Mouse (Mus musculus): ENCODE results near the gene Chaf1b. TPM values are rescaled to one million over a fixed set of nuclear protein-coding genes. Genes with fewer than 3 reads are reported as not detected.

Chaf1b gene
- polyA plus RNA-seq, 1 experiment from 2014 or later = 16.4 TPM

GRCm38 (mm10) chr16:93915338-93915849 lies 31.7 kb downstream of the Chaf1b start:
- Histone ChIP-seq H3K27me3 (no peaks in the 10 kb centered on the region), H3K9me3 (no peaks in the 10 kb centered on the region), H3K4me1 (replicated peaks) (peaks cover 8% of the 10 kb centered on the region; the same call in 1 of the 2 replicates), H3K4me2 (no peak overlapping the region), H3K36me3 (no peaks in the 10 kb centered on the region), H3K27ac (replicated peaks) (no peak overlapping the region), H3K9ac (no peak overlapping the region), H3K4me3 (no peak overlapping the region)
- ATAC-seq (ENCODE audit: low read depth) = no peak
- 40% methylated on average over 10 of the region's 10 CpGs for WGBS

GRCm38 (mm10) chr16:93917712-93918678 lies 34.3 kb downstream of the Chaf1b start:
- no peak overlapping the region for H3K4me3 ChIP-seq
- H3K4me2 ChIP-seq = peak overlapping the region; percentile 45
- peak; percentile 34; the same call in 1 of the 2 replicates for ATAC-seq (ENCODE audit: low read depth)
- peaks cover 8% of the 10 kb centered on the region; the same call in 1 of the 2 replicates for H3K4me1 ChIP-seq (replicated peaks)
- no peaks in the 10 kb centered on the region for H3K36me3 ChIP-seq
- no peak overlapping the region for H3K27ac ChIP-seq (replicated peaks)
- H3K9ac ChIP-seq = 0 out of 2 replicates have a peak overlapping the region, but pooled peaks have one; percentile 12
- WGBS = 39% methylated on average over 22 of the region's 22 CpGs
- no peaks in the 10 kb centered on the region for H3K9me3 ChIP-seq
- no peaks in the 10 kb centered on the region for H3K27me3 ChIP-seq

DNA sequence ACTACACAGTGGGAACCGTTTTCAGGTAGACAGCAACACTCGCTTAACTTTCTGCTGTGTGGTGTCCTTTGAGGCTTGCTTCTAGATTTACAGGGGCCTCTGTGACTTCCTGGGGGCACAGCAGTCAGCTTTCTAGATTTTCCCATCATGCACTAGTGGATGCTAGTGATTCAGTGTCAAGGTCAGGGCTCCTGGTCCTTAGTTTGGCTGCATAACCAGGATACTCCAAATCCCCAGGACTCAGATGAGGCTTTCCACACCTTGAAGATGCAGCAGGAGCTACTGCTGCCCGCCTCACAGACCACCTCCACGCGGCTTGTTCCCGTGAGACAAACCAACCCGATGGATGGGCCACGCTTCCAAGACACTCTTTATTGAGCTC lies 35.0 kb downstream of the Chaf1b start:
- H3K9ac ChIP-seq = 0 out of 2 replicates have a peak overlapping the region, but pooled peaks have one; percentile 12
- ATAC-seq (ENCODE audit: low read depth) = no peak
- no peaks in the 10 kb centered on the region for H3K27me3 ChIP-seq
- H3K9me3 ChIP-seq = no peaks in the 10 kb centered on the region
- H3K36me3 ChIP-seq = no peaks in the 10 kb centered on the region
- no peak overlapping the region for H3K4me3 ChIP-seq
- H3K27ac ChIP-seq (replicated peaks) = no peak overlapping the region
- peaks cover 8% of the 10 kb centered on the region; the same call in 1 of the 2 replicates for H3K4me1 ChIP-seq (replicated peaks)
- WGBS = 62% methylated on average over 8 of the region's 8 CpGs
- peak overlapping the region; percentile 45 for H3K4me2 ChIP-seq

DNA sequence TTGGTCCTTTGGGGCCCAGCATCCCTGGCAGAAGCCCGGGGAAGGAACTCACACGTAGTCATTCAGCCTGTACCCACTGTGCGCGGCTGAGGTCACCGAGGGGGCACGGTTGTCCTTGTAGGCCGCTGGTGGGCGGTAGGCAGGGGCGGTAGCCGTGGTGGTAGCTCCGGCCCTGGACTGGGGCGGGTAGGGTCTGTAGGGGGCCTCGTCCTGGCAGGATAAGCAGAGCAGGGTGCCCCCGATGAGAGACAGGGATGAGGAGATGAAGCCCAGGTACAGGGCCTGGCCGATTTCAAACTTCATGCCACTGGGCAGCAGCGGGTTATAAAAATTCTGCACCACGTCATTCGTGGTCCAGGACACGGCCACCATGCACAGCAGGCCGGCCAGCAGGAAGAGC lies 35.5 kb downstream of the Chaf1b start:
- Histone ChIP-seq H3K4me3 (no peak overlapping the region), H3K36me3 (no peaks in the 10 kb centered on the region), H3K9me3 (no peaks in the 10 kb centered on the region), H3K27ac (replicated peaks) (no peak overlapping the region), H3K4me2 (no peak overlapping the region), H3K27me3 (no peaks in the 10 kb centered on the region), H3K4me1 (replicated peaks) (peaks cover 8% of the 10 kb centered on the region; the same call in 1 of the 2 replicates), H3K9ac (no peak overlapping the region)
- 68% methylated on average over 20 of the region's 20 CpGs for WGBS
- ATAC-seq (ENCODE audit: low read depth) = peak; percentile 38; the same call in 1 of the 2 replicates

- Histone ChIP-seq H3K4me3 (no peak overlapping the region), H3K36me3 (no peaks in the 10 kb centered on the region), H3K27ac (replicated peaks) (no peak overlapping the region), H3K9me3 (no peaks in the 10 kb centered on the region), H3K27me3 (no peaks in the 10 kb centered on the region), H3K9ac (no peak overlapping the region), H3K4me2 (no peak overlapping the region), H3K4me1 (replicated peaks) (peaks cover 8% of the 10 kb centered on the region; the same call in 1 of the 2 replicates)
- WGBS = 80% methylated on average over 4 of the region's 4 CpGs
- ATAC-seq (ENCODE audit: low read depth) = no peak
These were observed 37.0 kb downstream of the Chaf1b start for GRCm38 (mm10) chr16:93920673-93921072.

DNA sequence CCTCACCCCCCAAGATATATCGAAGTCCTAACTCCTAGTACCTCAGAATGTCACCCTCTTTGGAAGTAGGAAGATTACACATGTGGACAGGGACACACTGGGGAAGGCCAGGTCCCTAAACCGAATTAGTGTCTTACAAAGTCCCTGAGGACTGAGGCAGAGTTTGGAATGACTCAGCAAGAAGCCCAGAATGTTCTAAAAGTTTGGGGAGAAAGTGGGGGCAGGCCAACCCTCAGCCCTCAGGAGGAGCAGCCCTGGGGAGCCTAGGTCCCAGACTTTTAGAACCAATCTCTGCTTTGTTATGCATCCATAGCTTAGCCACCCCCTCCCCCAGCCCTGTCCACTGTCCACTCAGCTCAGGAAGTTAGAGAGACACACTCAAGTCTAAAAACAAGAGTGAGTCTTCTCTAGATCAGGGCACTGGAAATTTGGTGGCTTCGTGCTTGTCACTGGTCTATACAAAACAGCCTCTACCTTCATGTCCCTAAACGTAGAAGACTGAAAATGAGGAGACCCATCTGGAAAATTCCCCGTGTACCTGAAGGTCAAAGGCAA lies 39.2 kb downstream of the Chaf1b start:
- no peak for ATAC-seq (ENCODE audit: low read depth)

GRCm38 (mm10) chr16:93923788-93924187 lies 40.1 kb downstream of the Chaf1b start:
- Histone ChIP-seq H3K36me3 (no peaks in the 10 kb centered on the region), H3K27me3 (no peaks in the 10 kb centered on the region), H3K4me1 (replicated peaks) (peaks cover 4% of the 10 kb centered on the region; the same call in 1 of the 2 replicates), H3K27ac (replicated peaks) (no peak overlapping the region), H3K4me2 (no peak overlapping the region), H3K4me3 (no peak overlapping the region), H3K9me3 (no peaks in the 10 kb centered on the region), H3K9ac (no peak overlapping the region)
- no peak for ATAC-seq (ENCODE audit: low read depth)
- 71% methylated on average over 7 of the region's 7 CpGs for WGBS

More for the DNA sequence above, 39.2 kb downstream of the Chaf1b start:
- H3K4me1 ChIP-seq (replicated peaks) = peaks cover 8% of the 10 kb centered on the region; the same call in 1 of the 2 replicates
- H3K9me3 ChIP-seq = no peaks in the 10 kb centered on the region
- no peaks in the 10 kb centered on the region for H3K27me3 ChIP-seq
- no peak overlapping the region for H3K4me3 ChIP-seq
- no peaks in the 10 kb centered on the region for H3K36me3 ChIP-seq
- H3K4me2 ChIP-seq = no peak overlapping the region
- no peak overlapping the region for H3K27ac ChIP-seq (replicated peaks)
- H3K9ac ChIP-seq = no peak overlapping the region
- WGBS = 80% methylated on average over 5 of the region's 5 CpGs

- Histone ChIP-seq H3K36me3 (no peaks in the 10 kb centered on the region), H3K4me3 (no peak overlapping the region)
- WGBS = 79% methylated on average over 8 of the region's 8 CpGs
These were observed 42.1 kb downstream of the Chaf1b start for GRCm38 (mm10) chr16:93925684-93926247.

DNA sequence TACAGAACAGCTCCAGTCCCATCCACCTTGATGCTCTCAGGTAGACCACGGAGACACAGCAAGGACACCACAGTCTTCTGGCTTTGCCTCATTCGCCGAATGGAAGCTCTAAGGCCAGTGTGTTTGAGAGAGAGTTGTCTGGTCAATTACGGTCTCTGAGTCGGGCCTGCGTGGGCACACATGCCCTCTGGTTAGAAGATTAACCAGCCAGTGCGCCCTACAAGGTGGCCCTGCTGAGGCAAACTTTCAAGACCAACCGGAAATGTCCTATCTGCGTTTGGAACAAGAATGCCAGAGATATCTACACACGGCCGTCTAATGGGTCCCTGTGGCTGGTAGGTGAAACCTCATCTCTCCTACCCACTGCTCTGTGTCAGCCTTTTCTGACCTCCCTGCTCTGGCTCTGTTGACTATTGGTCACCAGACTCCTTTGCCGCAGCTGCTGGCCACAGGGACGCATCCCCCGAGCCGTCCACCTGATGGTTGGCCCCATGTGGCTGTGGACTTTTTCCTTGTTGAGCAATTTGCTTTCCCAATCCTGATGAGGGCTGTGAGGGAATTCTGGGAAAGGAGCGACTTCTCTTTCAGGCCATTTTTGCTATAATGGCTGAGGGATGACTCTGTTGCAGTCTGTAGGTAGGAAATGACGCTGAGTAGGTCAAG lies 45.8 kb downstream of the Chaf1b start:
- Histone ChIP-seq H3K9ac (no peak overlapping the region), H3K4me2 (no peak overlapping the region), H3K27me3 (peaks cover 6% of the 10 kb centered on the region), H3K27ac (replicated peaks) (no peak overlapping the region), H3K4me1 (replicated peaks) (no peaks in the 10 kb centered on the region), H3K36me3 (no peaks in the 10 kb centered on the region), H3K9me3 (no peaks in the 10 kb centered on the region), H3K4me3 (no peak overlapping the region)
- WGBS = 92% methylated on average over 17 of the region's 17 CpGs
- ATAC-seq (ENCODE audit: low read depth) = no peak

More at GRCm38 (mm10) chr16:93925684-93926247, 42.1 kb downstream of the Chaf1b start:
- Histone ChIP-seq H3K27ac (replicated peaks) (no peak overlapping the region), H3K4me1 (replicated peaks) (no peaks in the 10 kb centered on the region), H3K4me2 (no peak overlapping the region), H3K27me3 (no peaks in the 10 kb centered on the region), H3K9me3 (no peaks in the 10 kb centered on the region), H3K9ac (no peak overlapping the region)
- ATAC-seq (ENCODE audit: low read depth) = no peak

DNA sequence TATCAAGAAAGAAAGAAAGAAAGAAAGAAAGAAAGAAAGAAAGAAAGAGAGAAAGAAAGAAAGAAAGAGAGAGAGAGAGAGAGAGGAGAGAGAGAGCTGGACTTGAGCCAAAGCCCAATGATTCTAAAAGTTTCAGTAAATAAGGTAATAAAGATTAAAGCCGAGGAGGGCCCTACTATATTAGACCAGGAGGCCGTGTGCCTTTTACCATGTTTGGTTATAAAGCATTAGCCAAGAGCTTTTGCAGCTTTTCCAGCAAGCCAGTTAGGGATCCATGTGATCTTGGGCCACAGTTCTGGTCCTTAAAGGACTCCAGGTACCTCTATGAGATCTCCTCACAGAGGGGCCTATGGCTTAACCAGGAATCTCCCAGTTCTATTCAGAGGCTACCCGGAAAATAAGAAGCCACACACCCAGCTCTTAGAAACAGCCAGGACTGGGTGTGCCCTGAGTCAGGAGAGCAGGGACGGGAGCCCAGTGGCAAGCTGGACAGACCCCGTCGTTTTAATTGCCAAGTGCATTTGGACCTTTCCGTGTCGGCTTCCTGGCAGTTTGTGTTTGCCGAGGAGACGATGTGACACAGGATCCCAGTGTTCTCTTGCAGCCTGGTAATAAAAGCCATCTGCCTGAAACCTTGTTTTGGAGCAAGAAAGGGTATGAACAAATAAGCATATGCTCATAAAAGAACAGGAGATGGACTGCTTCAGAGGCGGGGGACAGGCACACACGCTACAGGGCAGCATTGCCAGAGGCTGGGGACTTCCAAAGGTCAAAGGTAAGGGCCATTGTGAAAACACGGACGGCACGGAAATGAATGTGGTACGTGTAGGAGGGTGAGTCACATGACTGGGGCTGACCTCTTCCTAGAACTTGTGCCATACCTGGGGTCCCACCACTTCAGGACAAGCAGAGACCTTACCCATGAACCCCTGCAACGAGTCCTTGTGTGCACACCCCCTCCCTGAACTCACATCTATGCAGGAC lies 48.8 kb downstream of the Chaf1b start:
- Histone ChIP-seq H3K9ac (no peak overlapping the region), H3K4me3 (no peak overlapping the region), H3K9me3 (no peaks in the 10 kb centered on the region), H3K4me2 (no peak overlapping the region), H3K36me3 (no peaks in the 10 kb centered on the region), H3K27me3 (peaks cover 36% of the 10 kb centered on the region), H3K4me1 (replicated peaks) (no peaks in the 10 kb centered on the region; the same call in 1 of the 2 replicates), H3K27ac (replicated peaks) (no peak overlapping the region)
- 56% methylated on average over 17 of the region's 17 CpGs for WGBS
- no peak for ATAC-seq (ENCODE audit: low read depth)

Data from neural tube, embryonic 13.5 days (tissue).